Mouse (Mus musculus) cerebellum, postnatal 10 days (tissue): ENCODE results near the gene Ankrd36.
"Not testable (repeated sequence)": the region's sequence is repeated elsewhere in the genome, so short reads cannot be mapped to it uniquely, and the experiment has no call there.

Source experiments
- DNase-seq, 2 experiments: peaks; one replicate each; pipeline ENCODE4 v3.0.0; 2021; ENCODE audit warnings: mixed read lengths in 2 of 2

Gene Ankrd36

DNA sequence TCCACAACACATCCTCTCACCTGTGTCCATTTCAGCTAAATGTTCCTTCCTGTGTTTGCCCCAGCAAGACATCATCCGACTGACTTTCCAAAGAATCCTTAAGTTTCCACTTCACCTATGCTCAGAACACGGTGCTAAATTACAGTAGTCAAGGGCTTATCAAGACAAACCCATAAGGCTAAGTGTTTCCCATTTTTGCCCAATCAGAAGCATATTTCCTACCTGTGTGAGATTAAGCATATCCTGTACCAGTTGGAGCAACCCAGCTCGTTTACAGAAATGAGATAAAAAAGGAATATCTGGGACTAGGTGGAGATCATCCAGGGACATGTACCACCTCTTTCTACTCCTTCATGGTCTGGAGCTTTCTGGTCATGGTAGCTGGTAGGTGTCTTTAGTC lies 22.8 kb upstream of the Ankrd36 start:
- DNase-seq: no peak

DNA sequence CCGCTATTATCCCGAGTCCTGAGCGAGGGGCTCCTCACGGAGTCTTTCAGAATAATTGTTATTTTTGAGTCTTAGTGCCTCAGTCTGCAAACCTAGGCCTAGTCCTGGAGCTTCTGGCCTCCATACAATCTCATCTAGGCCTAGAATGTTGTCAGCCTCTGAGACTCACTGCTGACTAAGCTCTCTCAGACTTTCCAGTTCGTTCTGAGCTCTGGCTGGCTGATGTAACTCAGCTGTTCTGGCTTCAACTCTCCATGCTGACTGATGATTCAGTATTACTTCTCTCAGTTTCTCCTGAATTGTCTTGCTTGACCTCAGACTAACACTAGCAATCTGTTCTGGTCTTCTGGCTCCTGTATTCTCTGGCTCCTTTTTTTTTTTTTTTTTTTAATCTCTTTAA lies 18.1 kb upstream of the Ankrd36 start:
- DNase-seq: no peak

DNA sequence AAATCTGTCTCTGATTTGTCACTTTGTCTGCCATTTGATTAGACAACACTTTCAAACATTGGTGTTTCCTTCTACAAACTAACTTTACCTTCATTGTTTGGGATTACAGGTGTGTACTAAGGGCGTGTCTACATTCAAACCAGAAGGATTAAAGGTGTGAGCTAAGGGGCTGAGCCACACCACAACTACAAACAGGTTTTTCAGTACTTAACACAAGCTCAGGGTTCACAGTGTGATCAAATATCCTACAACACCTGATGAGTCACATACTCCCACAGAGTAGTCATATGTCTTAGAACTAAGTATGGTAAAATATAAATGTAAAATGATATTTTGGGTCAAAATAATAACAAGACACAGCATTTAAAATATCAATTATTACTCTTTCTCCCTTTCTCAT lies 17.6 kb upstream of the Ankrd36 start:
- DNase-seq: no peak

DNA sequence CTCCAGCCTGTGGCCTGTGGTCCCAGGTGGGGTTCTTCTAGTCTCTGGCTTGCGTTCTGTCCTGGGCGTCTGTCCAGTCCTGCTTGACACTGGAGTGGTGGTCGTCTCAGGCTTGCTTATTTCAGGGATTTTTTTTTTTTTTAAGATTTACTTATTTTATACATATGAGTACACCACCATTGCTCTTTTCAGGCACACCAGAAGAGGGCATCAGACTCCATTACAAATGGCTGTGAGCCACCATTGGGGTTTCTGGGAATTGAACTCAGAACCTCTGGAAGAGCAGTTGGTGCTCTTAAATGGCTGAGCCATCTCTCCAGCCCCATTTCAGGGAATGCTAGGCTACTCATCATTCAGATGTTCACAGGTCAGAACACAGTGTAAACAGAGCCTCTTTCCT lies 9.2 kb upstream of the Ankrd36 start:
- DNase-seq: peak; percentile 19 to 38

DNA sequence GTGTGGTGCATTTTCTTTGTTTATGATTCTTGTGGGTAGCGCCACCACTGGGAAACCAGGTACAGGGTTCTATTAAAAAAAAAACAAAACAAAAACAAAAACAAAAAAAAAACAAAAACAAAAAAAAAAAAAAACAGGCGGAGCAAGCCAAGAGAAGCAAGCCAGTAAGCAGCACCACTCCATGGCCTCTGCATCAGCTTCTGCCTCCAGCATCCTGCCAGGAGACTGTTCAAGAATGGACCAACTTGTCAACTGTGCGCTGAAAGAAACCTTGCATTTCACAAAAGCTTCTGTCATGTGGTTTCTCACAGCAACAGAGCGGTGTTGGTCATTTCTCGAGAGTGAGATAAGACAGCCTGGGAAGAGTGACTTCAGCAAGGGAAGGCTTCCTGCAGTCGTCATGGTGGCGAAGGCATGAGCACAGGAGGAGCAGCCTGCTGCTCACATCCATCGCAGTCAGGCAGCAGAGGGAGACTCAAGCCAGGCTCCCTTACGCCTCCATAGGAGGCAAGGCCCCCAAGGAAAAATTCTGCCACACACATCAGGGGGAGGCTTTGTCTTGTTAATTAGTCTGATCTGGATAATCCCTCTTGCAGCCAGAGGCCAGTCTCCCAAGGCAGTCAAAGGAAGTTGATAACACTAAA lies 6.7 kb upstream of the Ankrd36 start:
- DNase-seq: peak in 1 of 2 experiments; percentile 14

DNA sequence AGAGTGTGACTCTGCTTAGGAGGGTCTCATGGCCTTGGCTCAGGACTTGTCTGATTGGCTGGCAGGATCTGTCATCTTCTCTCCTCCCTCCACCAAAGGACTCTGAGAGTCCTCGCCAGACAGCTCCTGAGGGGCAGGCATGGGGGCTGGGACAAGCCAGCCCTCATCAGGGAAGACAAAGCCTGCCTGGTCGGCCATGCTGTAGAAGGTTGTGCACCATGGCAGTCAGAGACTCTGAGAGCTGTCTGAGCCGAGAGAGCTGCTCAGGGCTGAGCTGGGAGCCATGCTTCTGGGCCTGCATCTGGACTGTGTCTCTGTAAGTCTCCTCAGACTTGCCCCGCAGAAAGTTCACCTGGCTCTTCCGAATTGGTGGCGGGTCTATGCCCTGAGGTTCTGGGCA lies 5.6 kb upstream of the Ankrd36 start:
- no peak for DNase-seq

DNA sequence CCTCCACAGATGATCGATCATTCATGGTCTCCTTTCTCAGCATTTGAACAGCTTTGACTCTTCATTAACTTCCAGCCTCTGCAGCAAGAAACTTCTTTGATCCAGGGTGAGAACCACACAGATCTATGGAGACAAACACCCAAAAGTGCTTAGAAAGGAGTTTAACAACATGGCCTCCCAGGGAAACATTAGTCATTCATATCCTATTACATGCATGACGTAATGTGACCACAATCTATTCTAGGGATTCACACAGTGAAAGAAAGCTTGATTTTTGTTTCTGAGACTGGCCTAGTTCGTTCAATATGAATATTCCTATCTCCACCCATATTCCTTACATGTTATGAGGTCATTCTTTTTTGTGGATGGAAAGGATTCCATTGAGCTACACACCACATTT lies 3.9 kb upstream of the Ankrd36 start:
- DNase-seq: no peak

DNA sequence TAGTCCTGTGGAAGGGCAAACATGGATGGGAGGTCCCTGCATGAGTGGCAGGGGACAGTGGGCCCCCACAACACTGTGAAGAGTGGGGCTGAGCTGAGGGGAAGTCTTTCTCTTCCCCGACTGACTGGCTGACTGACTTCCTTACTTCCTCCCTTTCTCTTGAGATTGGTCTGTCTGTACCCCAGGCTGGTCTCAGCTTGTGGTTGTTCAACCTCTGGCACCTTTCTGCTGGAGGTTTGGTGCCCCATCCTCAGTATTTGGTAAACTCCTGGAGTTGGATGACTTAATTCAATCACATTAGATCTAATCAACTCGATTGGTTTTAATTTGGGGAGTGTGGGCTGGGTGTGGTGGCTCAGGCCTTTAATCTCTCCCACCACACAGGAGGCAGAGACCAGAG lies 3.0 kb upstream of the Ankrd36 start:
- DNase-seq: no peak

DNA sequence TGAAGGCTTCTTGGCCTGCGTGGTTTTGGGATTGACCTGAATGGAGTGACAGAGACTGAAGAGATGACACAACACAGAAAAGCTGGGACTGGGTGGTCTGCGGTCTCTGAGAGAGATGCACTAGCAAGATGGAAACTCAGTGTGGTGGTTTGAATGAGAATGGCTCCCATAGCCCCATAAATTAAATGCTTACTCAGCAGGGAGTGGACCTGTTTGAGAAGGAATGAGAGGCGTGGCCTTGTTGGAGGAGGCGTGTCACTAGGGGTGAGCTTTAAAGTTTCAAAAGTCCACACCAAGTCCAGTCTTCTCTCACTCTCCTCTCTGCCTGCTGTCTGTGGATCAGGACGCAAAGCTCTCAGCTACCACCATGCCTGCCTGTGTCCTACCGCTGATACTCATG lies 1.8 kb upstream of the Ankrd36 start:
- DNase-seq: no peak

DNA sequence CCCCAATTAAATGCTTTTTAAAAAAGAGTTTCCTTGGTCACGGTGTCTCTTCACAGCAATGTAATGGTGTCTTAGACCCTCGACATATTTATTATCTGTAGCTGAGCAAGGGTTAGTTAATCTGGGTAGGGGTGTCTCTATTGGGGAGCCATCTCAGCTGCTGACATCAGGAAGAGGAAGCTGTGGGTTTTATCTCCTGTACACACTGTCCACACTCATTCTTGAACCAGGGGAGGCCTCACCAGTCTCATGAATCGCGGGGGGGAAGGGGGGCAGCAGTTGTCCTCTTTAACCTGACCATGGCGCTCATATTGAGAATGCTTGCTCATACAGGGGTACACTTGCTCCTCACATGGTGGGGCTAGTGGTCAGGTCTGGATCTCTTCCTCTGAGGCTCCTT lies 1.4 kb upstream of the Ankrd36 start:
- no peak for DNase-seq

DNA sequence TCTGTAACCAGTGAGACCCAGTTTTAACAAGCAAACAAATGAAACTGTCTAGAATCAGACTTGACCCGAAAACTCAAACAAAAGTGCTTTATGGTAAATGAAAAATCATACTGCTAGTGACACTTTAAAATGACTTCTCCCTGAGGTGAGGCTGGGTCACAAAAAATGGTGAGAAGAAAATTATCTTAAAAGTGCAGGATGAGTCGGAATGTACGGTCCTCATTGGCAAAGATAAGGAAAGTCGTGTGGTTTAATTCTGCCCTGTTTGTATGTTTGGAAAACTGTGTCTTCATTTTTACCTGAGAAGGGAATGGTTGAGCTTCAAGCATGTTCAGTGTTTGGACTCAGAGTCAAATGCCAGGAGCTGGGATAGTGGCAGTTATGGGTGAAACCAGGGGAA lies 2.4 kb downstream of the Ankrd36 start:
- DNase-seq: no peak

DNA sequence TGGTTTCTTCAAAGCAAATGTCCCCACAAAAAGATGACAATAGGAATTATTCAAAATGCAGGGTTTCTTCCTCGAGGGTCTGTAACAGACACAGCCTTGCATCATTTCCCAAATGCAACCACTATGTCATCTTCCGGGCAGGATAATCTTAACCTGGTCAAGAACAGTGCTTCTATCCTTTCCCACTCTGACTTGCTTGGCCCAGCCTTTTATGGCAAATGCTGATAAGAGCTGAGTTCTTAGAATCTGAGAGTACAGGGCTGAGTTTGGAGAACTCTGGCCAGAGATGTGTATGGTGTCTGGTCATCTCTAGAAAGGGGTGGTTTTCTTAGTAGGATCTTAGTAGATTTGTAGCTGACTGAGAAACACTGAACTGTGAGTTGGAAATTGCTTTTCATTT lies 4.3 kb downstream of the Ankrd36 start:
- DNase-seq: no peak

DNA sequence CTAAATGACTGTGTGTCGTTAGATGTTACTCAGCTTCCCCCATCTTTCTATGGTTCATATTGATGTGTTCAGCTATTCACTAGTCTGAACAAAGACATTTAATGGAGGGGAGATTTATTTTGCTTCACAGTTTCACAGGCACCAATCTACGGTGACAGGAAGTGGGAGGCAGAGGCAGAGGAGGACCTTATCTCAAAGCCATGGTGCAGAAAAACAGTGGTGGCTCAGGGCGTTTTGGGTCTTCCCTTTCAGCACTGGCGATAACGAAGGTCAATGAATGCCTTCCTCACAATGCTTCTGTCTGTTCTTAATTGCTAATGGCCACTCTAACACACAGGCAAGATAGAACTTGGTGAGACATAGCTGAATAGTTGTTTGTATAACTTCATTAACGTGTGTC lies 5.6 kb downstream of the Ankrd36 start:
- no peak for DNase-seq

DNA sequence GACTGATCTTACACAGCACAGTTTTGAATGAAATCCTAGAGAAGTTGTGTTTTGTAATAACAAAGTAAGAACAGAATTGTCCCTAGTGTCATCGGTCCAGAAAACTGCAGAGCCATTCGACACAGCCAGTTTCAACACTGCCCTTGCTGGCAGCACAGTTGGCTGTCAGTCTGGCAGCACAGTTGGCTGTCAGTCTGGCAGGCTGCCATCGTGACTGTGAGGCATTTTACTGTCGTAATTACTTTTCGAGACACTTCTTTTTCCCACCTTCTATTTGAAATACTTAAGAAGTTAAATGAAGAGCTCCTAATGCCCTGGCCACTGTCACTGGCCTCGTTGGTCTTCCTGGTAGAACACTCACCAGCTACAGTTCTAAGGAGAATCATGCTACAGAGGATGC lies 22.9 kb downstream of the Ankrd36 start:
- DNase-seq: peak; percentile 79 to 86

DNA sequence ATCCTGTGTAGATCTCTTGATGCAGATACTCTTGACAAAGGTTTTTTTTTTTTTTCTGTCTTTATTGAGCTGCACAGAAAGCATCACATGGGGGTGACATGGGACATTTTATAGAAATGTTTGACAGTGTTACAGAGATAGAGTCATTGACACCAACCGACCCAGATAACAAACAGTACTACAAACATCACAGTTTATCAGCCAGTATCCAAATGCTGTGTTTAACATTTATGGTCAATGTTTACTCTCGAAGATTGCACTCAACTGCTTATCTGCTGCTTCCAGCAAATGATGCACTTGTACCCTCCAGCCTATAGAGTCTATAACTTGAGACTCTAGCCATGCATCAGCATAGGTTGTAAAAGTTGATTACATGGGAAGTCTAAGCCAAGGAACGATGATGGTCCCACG lies 25.9 kb downstream of the Ankrd36 start:
- DNase-seq: no peak

DNA sequence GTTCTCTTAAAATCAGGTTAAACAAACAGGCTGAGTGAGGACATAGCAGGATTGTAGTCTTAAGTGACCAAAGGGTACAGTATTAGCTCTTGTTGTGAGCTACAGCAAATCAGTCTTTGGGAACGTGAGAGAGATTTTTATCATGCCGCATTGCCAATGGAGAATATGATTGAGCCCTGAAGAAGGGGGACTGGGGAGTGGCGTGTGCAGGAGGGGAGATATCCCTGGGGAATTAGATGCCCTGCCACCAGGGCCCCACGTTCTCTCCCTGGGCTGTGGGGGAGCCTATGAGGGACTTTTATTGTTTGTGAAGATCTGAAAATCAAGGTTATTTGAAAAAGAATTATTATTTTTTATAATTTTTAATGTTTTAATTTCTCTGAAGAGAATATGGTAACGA lies 26.3 kb downstream of the Ankrd36 start:
- DNase-seq: no peak

DNA sequence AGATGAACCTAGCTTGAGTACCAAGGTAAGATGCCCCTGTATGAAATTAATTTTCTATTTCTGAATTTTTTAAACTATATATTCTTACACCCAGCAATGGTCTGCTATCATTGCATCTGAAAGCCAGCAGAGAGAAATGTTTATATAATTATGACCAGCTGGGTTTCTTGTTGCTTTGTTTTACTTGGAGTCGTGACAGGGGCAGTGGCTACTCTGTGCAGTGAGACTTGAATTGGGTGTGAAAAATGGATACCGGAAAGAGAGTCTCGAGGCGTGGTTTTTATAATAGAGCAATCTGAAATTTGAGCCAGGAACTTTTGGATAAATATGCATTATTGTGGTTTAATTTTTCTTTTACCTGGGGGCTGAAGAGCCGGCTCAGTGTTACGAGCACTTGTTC lies 27.3 kb downstream of the Ankrd36 start:
- DNase-seq: no peak

DNA sequence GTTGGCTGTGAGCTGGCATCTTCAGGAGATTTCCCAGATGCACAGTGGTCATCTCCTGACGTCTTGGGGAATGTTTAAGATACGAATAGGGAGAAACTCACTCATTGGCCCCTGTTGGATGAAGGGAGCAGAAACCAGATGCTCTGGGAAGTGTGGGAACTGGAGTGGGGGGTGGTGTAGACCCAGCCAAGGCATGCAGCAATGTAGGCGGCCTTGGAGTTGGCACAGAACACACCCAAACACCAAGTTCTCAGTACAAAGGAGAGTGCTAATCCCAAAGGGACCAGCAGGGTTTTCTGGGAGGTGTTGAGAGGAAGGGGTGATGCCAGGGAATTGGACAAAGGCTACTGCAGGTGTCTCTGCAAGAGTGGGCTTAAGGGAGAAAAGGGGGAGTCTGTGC lies 35.9 kb downstream of the Ankrd36 start:
- no peak for DNase-seq

DNA sequence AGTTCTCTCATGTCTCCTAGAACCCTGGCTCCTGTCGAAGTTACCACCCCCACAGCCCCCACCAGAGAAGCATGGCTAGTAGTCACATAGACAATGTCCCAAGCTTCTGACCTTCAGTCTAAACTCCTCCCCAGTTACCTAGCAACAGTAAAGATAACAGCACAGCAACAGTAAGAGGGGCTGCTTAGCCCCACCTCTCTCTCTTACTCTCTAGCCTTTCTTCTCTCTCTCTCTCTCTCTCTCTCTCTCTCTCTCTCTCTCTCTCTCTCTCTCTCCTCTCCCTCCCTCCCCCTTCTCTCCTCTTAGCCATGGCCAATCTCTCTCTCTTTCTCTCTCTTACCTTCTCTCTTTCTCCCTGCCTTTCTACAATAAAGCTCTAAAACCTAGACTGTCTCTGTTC lies 42.4 kb downstream of the Ankrd36 start:
- not testable (repeated sequence) for DNase-seq

DNA sequence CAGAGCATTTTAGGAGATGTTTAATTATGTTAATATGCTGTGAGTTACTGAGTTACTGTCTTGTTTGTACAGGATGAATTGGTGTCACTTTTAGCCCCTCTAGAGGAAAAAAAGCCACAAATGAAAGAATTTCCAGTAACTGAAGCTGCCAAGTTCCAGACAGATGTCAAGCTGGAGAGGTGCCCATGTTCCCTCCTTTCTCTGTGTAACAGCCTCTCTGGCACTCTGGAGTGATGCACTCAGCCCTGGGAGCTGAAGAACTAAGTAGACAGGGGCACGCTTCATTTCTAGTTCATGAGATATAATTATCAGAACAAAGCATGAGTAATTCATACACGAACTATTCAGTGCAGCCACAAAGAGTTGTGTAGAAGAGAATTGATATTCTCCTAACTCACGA lies 45.0 kb downstream of the Ankrd36 start:
- peak; percentile 69 to 76 for DNase-seq

DNA sequence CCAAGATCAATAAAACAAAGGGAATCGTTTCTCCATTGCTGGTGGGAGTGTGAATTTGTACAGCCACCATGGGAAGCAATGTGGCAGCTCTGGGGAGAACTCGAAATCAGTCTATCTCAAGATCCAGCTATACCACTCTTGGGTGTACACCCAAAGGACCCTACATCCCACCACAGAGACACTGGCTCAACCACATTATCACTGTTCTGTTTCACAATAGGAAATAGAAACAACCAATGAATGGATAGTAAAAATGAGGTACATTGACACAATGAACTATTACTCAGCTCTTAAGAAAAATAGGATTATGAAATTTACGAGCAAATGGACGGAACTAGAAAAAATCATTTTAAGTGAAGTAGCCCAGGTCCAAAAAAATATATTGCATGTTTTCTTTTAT lies 55.6 kb downstream of the Ankrd36 start:
- no peak for DNase-seq

DNA sequence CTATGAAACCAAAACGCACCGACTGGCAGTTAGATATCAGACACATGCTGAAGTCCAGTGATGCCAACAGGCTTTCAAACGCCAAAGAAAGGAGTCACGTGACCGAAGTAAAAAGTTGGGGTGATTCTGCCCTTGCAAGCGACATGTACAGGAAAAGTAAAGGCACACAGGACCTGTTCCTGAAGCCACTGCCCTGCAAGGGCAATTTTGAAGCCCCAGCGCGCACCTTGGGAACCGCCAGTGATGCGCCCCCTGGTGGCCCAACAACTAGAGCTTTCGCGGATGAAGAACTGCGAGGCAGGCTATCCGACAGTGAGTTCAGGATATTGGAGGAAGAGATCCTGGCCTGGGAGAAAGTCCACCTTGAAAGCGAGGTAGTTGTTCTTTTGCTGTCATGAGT lies 59.5 kb downstream of the Ankrd36 start:
- DNase-seq: peak; percentile 89 to 90

DNA sequence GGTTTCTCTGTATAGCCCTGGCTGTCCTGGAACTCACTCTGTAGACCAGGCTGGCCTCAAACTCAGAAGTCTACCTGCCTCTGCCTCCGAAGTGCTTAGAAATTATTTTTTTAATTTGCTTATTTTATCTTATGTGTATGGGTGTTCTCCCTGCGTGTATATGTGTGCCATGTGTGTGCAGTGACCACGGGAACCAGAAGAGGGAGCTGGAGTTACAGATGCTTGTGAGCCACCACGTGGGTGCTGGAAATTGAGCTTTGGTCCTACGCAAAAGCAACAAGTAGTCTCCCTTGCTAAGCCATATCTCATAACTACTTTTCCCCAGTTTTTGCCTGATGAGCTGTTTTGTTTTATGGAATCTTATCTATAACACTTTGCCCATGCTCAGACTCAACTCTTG lies 73.6 kb downstream of the Ankrd36 start:
- DNase-seq: no peak

DNA sequence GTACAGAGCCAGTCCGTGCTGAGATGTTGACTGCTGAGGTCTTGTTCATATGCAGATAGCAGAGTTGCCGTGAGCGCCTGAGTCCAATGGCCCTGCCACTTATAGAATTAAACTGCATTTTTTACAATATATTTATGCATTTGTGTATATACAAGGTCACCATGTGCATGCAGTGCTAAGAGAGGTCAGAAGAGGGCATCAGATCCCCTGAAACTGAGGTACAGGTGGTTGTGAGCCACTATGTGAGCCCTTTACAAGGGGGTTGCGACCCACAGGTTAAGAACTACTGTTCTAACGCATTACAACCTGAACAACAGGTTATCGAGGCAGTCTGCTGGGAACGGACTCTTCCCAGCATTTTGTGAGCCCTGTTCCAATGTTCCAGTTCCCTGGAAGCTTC lies 80.8 kb downstream of the Ankrd36 start:
- peak; percentile 9 to 14 for DNase-seq

DNA sequence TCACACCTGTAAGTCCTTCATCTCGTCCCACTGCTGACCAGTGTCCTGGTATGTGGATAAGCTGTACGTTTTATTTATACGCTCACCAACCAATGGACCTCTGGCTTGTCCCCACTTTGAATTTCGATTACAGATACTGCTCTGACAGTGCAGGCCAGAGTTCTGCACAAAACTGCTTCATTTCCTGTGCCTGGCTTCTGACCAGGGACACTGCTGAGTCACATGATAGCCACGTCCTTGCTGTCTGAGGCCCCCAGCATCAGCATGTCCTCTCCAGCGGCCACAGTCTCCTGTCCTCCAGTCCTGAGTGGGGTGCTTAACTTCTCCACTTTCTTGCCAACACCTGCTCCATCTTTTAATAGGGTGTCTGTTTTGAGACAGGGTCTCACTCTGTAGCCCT lies 113.1 kb downstream of the Ankrd36 start:
- no peak for DNase-seq

DNA sequence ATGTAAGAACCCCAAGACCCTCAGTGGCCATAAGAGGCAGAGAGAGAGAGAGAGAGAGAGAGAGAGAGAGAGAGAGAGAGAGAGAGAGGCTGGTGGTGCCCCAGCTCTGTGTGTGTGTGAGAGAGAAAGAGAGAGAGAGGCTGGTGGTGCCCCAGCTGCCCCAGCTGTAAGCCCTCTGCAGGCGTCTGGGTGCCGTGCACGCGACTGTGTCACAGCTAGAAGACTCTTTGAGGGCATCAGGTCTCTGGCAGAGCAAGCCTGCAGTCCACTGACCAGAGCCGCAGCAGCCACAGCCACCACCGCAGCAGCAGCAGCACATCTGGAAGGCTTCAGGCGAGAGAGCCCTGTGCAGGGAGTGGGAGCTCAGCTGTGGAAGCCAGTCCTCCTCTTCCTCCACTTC lies 114.8 kb downstream of the Ankrd36 start:
- no peak for DNase-seq
